Mouse (Mus musculus) embryonic fibroblast, embryonic 13.5 days (primary cell): ENCODE measurements at regions not wholly inside any gene's neighbourhood (a gene's known extent, or its start where the extent isn't known, plus 50 kb on each side); places are given as distances from the start of the nearest gene placed in this dataset.

Experiments
- H3K27ac ChIP-seq: 2 replicates; pipeline ENCODE4 v1.5.1; 2012; ENCODE audit warnings: low read length, control low read depth, inconsistent platforms; ENCODE audit not compliant: insufficient read depth
- H3K4me1 ChIP-seq: 2 replicates; pipeline ENCODE4 v1.6.1; 2011; ENCODE audit warnings: low read length; ENCODE audit not compliant: control insufficient read depth, insufficient read depth
- H3K4me3 ChIP-seq: 2 replicates; pipeline ENCODE4 v1.5.1; 2011; ENCODE audit warnings: mild to moderate bottlenecking, control low read depth, low read length; ENCODE audit not compliant: insufficient read depth
- CTCF ChIP-seq: IDR thresholded peaks from 2 replicates; pipeline ENCODE4 v1.5.1; 2011; ENCODE audit warnings: mild to moderate bottlenecking, control low read depth, low read length, moderate library complexity, borderline replicate concordance; ENCODE audit not compliant: insufficient read depth
- POLR2A ChIP-seq: IDR thresholded peaks from 2 replicates; pipeline ENCODE4 v1.6.1; 2011; ENCODE audit warnings: low read depth, mild to moderate bottlenecking, control low read depth, low read length, moderate library complexity

- no peak overlapping the region for H3K4me3 ChIP-seq
- no peak overlapping the region for H3K27ac ChIP-seq
- H3K4me1 ChIP-seq, result no peaks in the 10 kb centered on the region; the same call in 1 of the 2 replicates
- TF ChIP-seq POLR2A, result no peak
- no peak for TF ChIP-seq CTCF
These were observed 128.2 kb downstream of the Inhbb start for GRCm38 (mm10) chr1:119293839-119294238.

GRCm38 (mm10) chr1:119292216-119292615, 129.8 kb downstream of the Inhbb start:
- Histone ChIP-seq H3K4me1 (no peaks in the 10 kb centered on the region; the same call in 1 of the 2 replicates), H3K4me3 (no peak overlapping the region), H3K27ac (no peak overlapping the region)
- no peak for TF ChIP-seq CTCF
- no peak for TF ChIP-seq POLR2A

GRCm38 (mm10) chr1:119290165-119290916, 131.7 kb downstream of the Inhbb start:
- no peaks in the 10 kb centered on the region; the same call in 1 of the 2 replicates for H3K4me1 ChIP-seq
- no peak for TF ChIP-seq CTCF
- TF ChIP-seq POLR2A, result no peak
- no peak overlapping the region for H3K4me3 ChIP-seq
- no peak overlapping the region for H3K27ac ChIP-seq

GRCm38 (mm10) chr1:119289516-119290164, 132.4 kb downstream of the Inhbb start:
- Histone ChIP-seq H3K4me1 (no peaks in the 10 kb centered on the region; the same call in 1 of the 2 replicates), H3K27ac (no peak overlapping the region), H3K4me3 (no peak overlapping the region)
- TF ChIP-seq POLR2A (no peak), CTCF (no peak)

GRCm38 (mm10) chr1:119282416-119282815, 139.6 kb downstream of the Inhbb start:
- Histone ChIP-seq H3K4me1 (no peaks in the 10 kb centered on the region), H3K4me3 (no peak overlapping the region), H3K27ac (no peak overlapping the region)
- TF ChIP-seq CTCF (no peak), POLR2A (no peak)

GRCm38 (mm10) chr1:119279261-119279660, 142.8 kb downstream of the Inhbb start:
- Histone ChIP-seq H3K27ac (no peak overlapping the region), H3K4me1 (no peaks in the 10 kb centered on the region), H3K4me3 (no peak overlapping the region)
- no peak for TF ChIP-seq POLR2A
- TF ChIP-seq CTCF, result no peak

- TF ChIP-seq CTCF, result no peak
- no peak for TF ChIP-seq POLR2A
- H3K4me3 ChIP-seq, result no peak overlapping the region
- no peak overlapping the region for H3K27ac ChIP-seq
- H3K4me1 ChIP-seq, result no peaks in the 10 kb centered on the region
These were observed 143.4 kb downstream of the Inhbb start for GRCm38 (mm10) chr1:119278528-119279201.

- Histone ChIP-seq H3K4me3 (no peak overlapping the region), H3K4me1 (no peaks in the 10 kb centered on the region), H3K27ac (no peak overlapping the region)
- no peak for TF ChIP-seq CTCF
- no peak for TF ChIP-seq POLR2A
These were observed 144.1 kb downstream of the Inhbb start for GRCm38 (mm10) chr1:119277990-119278389.

GRCm38 (mm10) chr1:119266013-119266412, 156.0 kb downstream of the Inhbb start:
- Histone ChIP-seq H3K4me1 (no peaks in the 10 kb centered on the region), H3K27ac (no peak overlapping the region), H3K4me3 (no peak overlapping the region)
- no peak for TF ChIP-seq CTCF
- TF ChIP-seq POLR2A, result no peak

- Histone ChIP-seq H3K27ac (no peak overlapping the region), H3K4me3 (no peak overlapping the region), H3K4me1 (no peaks in the 10 kb centered on the region)
- TF ChIP-seq POLR2A (no peak), CTCF (no peak)
These were observed 156.7 kb downstream of the Inhbb start for GRCm38 (mm10) chr1:119265192-119265891.
